Comparison of ENCODE assay signal across 8 mouse cellular contexts in genomic region chr9:14784039-14785002, GRCm38 (mm10). TPM values are rescaled to one million over a fixed set of nuclear protein-coding genes. Genes with fewer than 3 reads are reported as not detected.
A peak's percentile ranks its signal among the peaks of the same experiment; 100 is the strongest.
DNase-seq lines count a peak whose midpoint lies in the region; ATAC-seq lines count a peak whose summit lies in the region.

Gene Mre11a, plus strand, starts transcription at chr9:14784654.
Gene Ankrd49, minus strand, starts transcription at chr9:14784856.

- H3K9me3 ChIP-seq in intestine, embryonic 14.5 days (ENCODE audit: control insufficient read depth, low read length): no peaks in the 10 kb centered on the region

- peak within 1 kb of the TSS; percentile 94 for H3K9ac ChIP-seq in intestine, embryonic 14.5 days (ENCODE audit: low read length)

- intact Hi-C loops in left cerebral cortex, postnatal 14 days (cut with DNase I): no loop called here

- H3K27ac ChIP-seq in intestine, embryonic 14.5 days (ENCODE audit: low read depth): peak within 1 kb of the TSS; percentile 97

- peaks cover 6% of the 10 kb centered on the region; the same call in 1 of the 2 replicates for H3K4me1 ChIP-seq in intestine, embryonic 14.5 days (replicated peaks; ENCODE audit: control insufficient read depth, insufficient read depth, low read length)

- H3K4me3 ChIP-seq in intestine, embryonic 14.5 days (ENCODE audit: low read depth, low read length): peak within 1 kb of the TSS; percentile 95

- peak; percentile 81 to 87 for DNase-seq in adrenal gland, adult 18-20 months (ENCODE audit: low spot score in 2 of 2)
- peak; percentile 97 for DNase-seq in embryo, embryonic 11 days
- DNase-seq in gastrocnemius, postnatal 25 days: peak; percentile 87
- DNase-seq in intestine, embryonic 14.5 days (ENCODE audit: low spot score): peak; percentile 98
- DNase-seq in left cerebral cortex, postnatal 14 days (ENCODE audit: low spot score in 2 of 2): peak; percentile 92 to 96
- peak; percentile 98 for DNase-seq in mesoderm, embryonic 11.5 days (ENCODE audit: low read depth, low spot score)
- peak; percentile 89 to 92 for DNase-seq in right cerebral cortex, postnatal 36 days (ENCODE audit: low spot score in 2 of 2)
- DNase-seq in yolk sac, embryonic 10.5 days (ENCODE audit: low spot score): peak; percentile 96

- peak; percentile 99 for ATAC-seq in intestine, embryonic 14.5 days (replicated peaks; ENCODE audit: low FRiP score, low TSS enrichment, low read depth)

- under 1% methylated on average over 62 of the region's 62 CpGs for WGBS in intestine, embryonic 14.5 days

- peak within 1 kb of the TSS; percentile 82 for H3K4me2 ChIP-seq in intestine, embryonic 14.5 days (ENCODE audit: low read length)

- H3K27me3 ChIP-seq in intestine, embryonic 14.5 days (replicated peaks; ENCODE audit: control insufficient read depth, insufficient read depth, low read length): no peaks in the 10 kb centered on the region

- H3K36me3 ChIP-seq in intestine, embryonic 14.5 days (ENCODE audit: control insufficient read depth, insufficient read depth, low read length): peaks cover 59% of the 10 kb centered on the region

RNA-seq across cellular contexts. Expression of gene Mre11a, which starts in this region (rescaled TPM):
- 10 to 100 TPM; 17.2 TPM for total RNA-seq in adrenal gland, adult 18-20 months (2021)
- 1 to 10 TPM; 7.4 to 8.8 TPM for total RNA-seq in gastrocnemius, postnatal 25 days (2021)
- 29.6 and 33.3 TPM in 2 replicates for polyA plus RNA-seq in intestine, embryonic 14.5 days (2014; fragmentation: Nextera tagmentation; extraction: Ambion mirVana)
- total RNA-seq in left cerebral cortex, postnatal 14 days (2021): 10 to 100 TPM; 10.9 to 11.7 TPM

RNA-seq across cellular contexts. Expression of gene Ankrd49, which starts in this region (rescaled TPM):
- total RNA-seq in adrenal gland, adult 18-20 months (2021): 10 to 100 TPM; 10.6 to 13.8 TPM
- 1 to 10 TPM; 6.0 to 8.5 TPM for total RNA-seq in gastrocnemius, postnatal 25 days (2021)
- polyA plus RNA-seq in intestine, embryonic 14.5 days (2014; fragmentation: Nextera tagmentation; extraction: Ambion mirVana): 47.9 and 52.0 TPM in 2 replicates
- 10 to 100 TPM; 15.6 to 17.8 TPM for total RNA-seq in left cerebral cortex, postnatal 14 days (2021)

Comparison
In these comparisons a context has a peak if more than half of its experiments do, and no peak if none do; other contexts are left out.
1. Peak in every context shown above with its lines: DNase-seq, ATAC-seq, H3K4me3 ChIP-seq and H3K27ac ChIP-seq.